Mouse (Mus musculus): ENCODE data around the gene Gm43191. TPM values are rescaled to one million over a fixed set of nuclear protein-coding genes. Genes with fewer than 3 reads are reported as not detected.

Gm43191 gene
- polyA plus RNA-seq, 1 experiment from 2014 or later = not detected

- H3K9ac ChIP-seq (ENCODE audit: low read length) = no peak overlapping the region
- H3K4me3 ChIP-seq (ENCODE audit: low read length) = no peak overlapping the region
- H3K4me2 ChIP-seq (ENCODE audit: low read depth, low read length) = no peak overlapping the region
- no peaks in the 10 kb centered on the region for H3K9me3 ChIP-seq (replicated peaks; ENCODE audit: control insufficient read depth, low read length)
- WGBS = 81% methylated on average over 1 of the region's 1 CpGs
- ATAC-seq (replicated peaks; ENCODE audit: extremely low read depth, insufficient read depth, low FRiP score) = no peak
- no peak overlapping the region for H3K27ac ChIP-seq (ENCODE audit: low read length)
- no peaks in the 10 kb centered on the region for H3K4me1 ChIP-seq (ENCODE audit: control insufficient read depth, insufficient read depth, low read length)
- peaks cover 39% of the 10 kb centered on the region for H3K36me3 ChIP-seq (ENCODE audit: control insufficient read depth, insufficient read depth)
- H3K27me3 ChIP-seq (ENCODE audit: control insufficient read depth, insufficient read depth, low read length) = no peaks in the 10 kb centered on the region
Measured at GRCm38 (mm10) chr3:116640024-116640423, 41.0 kb downstream of the Gm43191 start.

- Histone ChIP-seq H3K9ac (ENCODE audit: low read length) (no peak overlapping the region), H3K4me3 (ENCODE audit: low read length) (no peak overlapping the region), H3K4me1 (ENCODE audit: control insufficient read depth, insufficient read depth, low read length) (no peaks in the 10 kb centered on the region), H3K9me3 (replicated peaks; ENCODE audit: control insufficient read depth, low read length) (no peaks in the 10 kb centered on the region), H3K27ac (ENCODE audit: low read length) (no peak overlapping the region), H3K27me3 (ENCODE audit: control insufficient read depth, insufficient read depth, low read length) (no peaks in the 10 kb centered on the region), H3K4me2 (ENCODE audit: low read depth, low read length) (no peak overlapping the region), H3K36me3 (ENCODE audit: control insufficient read depth, insufficient read depth) (peaks cover 47% of the 10 kb centered on the region)
- no peak for ATAC-seq (replicated peaks; ENCODE audit: extremely low read depth, insufficient read depth, low FRiP score)
- 93% methylated on average over 7 of the region's 7 CpGs for WGBS
Measured at GRCm38 (mm10) chr3:116638572-116638971, 42.5 kb downstream of the Gm43191 start.

GRCm38 (mm10) chr3:116637693-116638476, 43.2 kb downstream of the Gm43191 start:
- H3K4me1 ChIP-seq (ENCODE audit: control insufficient read depth, insufficient read depth, low read length) = no peaks in the 10 kb centered on the region
- WGBS = 88% methylated on average over 9 of the region's 9 CpGs
- peaks cover 52% of the 10 kb centered on the region for H3K36me3 ChIP-seq (ENCODE audit: control insufficient read depth, insufficient read depth)
- H3K27ac ChIP-seq (ENCODE audit: low read length) = no peak overlapping the region
- H3K4me2 ChIP-seq (ENCODE audit: low read depth, low read length) = no peak overlapping the region
- H3K27me3 ChIP-seq (ENCODE audit: control insufficient read depth, insufficient read depth, low read length) = no peaks in the 10 kb centered on the region
- no peak overlapping the region for H3K4me3 ChIP-seq (ENCODE audit: low read length)
- no peaks in the 10 kb centered on the region for H3K9me3 ChIP-seq (replicated peaks; ENCODE audit: control insufficient read depth, low read length)
- no peak overlapping the region for H3K9ac ChIP-seq (ENCODE audit: low read length)
- ATAC-seq (replicated peaks; ENCODE audit: extremely low read depth, insufficient read depth, low FRiP score) = no peak

GRCm38 (mm10) chr3:116635799-116636198, 45.3 kb downstream of the Gm43191 start:
- WGBS = 62% methylated on average over 5 of the region's 5 CpGs
- no peak overlapping the region for H3K4me3 ChIP-seq (ENCODE audit: low read length)

GRCm38 (mm10) chr3:116634853-116635252, 46.2 kb downstream of the Gm43191 start:
- Histone ChIP-seq H3K27me3 (ENCODE audit: control insufficient read depth, insufficient read depth, low read length) (no peaks in the 10 kb centered on the region), H3K4me3 (ENCODE audit: low read length) (no peak overlapping the region), H3K27ac (ENCODE audit: low read length) (no peak overlapping the region), H3K4me1 (ENCODE audit: control insufficient read depth, insufficient read depth, low read length) (0 out of 2 replicates have a peak, but pooled peaks cover 2% of the 10 kb centered on the region), H3K4me2 (ENCODE audit: low read depth, low read length) (no peak overlapping the region), H3K9ac (ENCODE audit: low read length) (no peak overlapping the region), H3K36me3 (ENCODE audit: control insufficient read depth, insufficient read depth) (peaks cover 43% of the 10 kb centered on the region), H3K9me3 (replicated peaks; ENCODE audit: control insufficient read depth, low read length) (no peaks in the 10 kb centered on the region)
- WGBS = 83% methylated on average over 8 of the region's 8 CpGs
- no peak for ATAC-seq (replicated peaks; ENCODE audit: extremely low read depth, insufficient read depth, low FRiP score)

More at GRCm38 (mm10) chr3:116635799-116636198, 45.3 kb downstream of the Gm43191 start:
- H3K4me1 ChIP-seq (ENCODE audit: control insufficient read depth, insufficient read depth, low read length) = no peaks in the 10 kb centered on the region
- no peak for ATAC-seq (replicated peaks; ENCODE audit: extremely low read depth, insufficient read depth, low FRiP score)
- H3K27ac ChIP-seq (ENCODE audit: low read length) = no peak overlapping the region
- H3K36me3 ChIP-seq (ENCODE audit: control insufficient read depth, insufficient read depth) = peaks cover 50% of the 10 kb centered on the region
- no peaks in the 10 kb centered on the region for H3K27me3 ChIP-seq (ENCODE audit: control insufficient read depth, insufficient read depth, low read length)
- no peaks in the 10 kb centered on the region for H3K9me3 ChIP-seq (replicated peaks; ENCODE audit: control insufficient read depth, low read length)
- no peak overlapping the region for H3K4me2 ChIP-seq (ENCODE audit: low read depth, low read length)
- H3K9ac ChIP-seq (ENCODE audit: low read length) = no peak overlapping the region

GRCm38 (mm10) chr3:116634091-116634490, 47.0 kb downstream of the Gm43191 start:
- peaks cover 45% of the 10 kb centered on the region for H3K36me3 ChIP-seq (ENCODE audit: control insufficient read depth, insufficient read depth)
- ATAC-seq (replicated peaks; ENCODE audit: extremely low read depth, insufficient read depth, low FRiP score) = no peak

GRCm38 (mm10) chr3:116632971-116633370, 48.1 kb downstream of the Gm43191 start:
- H3K4me3 ChIP-seq (ENCODE audit: low read length) = no peak overlapping the region
- WGBS = 91% methylated on average over 3 of the region's 3 CpGs
- no peak for ATAC-seq (replicated peaks; ENCODE audit: extremely low read depth, insufficient read depth, low FRiP score)
- H3K4me2 ChIP-seq (ENCODE audit: low read depth, low read length) = no peak overlapping the region
- no peaks in the 10 kb centered on the region for H3K27me3 ChIP-seq (ENCODE audit: control insufficient read depth, insufficient read depth, low read length)
- H3K36me3 ChIP-seq (ENCODE audit: control insufficient read depth, insufficient read depth) = peaks cover 43% of the 10 kb centered on the region
- H3K9ac ChIP-seq (ENCODE audit: low read length) = no peak overlapping the region
- H3K9me3 ChIP-seq (replicated peaks; ENCODE audit: control insufficient read depth, low read length) = no peaks in the 10 kb centered on the region
- no peak overlapping the region for H3K27ac ChIP-seq (ENCODE audit: low read length)
- H3K4me1 ChIP-seq (ENCODE audit: control insufficient read depth, insufficient read depth, low read length) = 0 out of 2 replicates have a peak, but pooled peaks cover 2% of the 10 kb centered on the region

More at GRCm38 (mm10) chr3:116634091-116634490, 47.0 kb downstream of the Gm43191 start:
- no peak overlapping the region for H3K27ac ChIP-seq (ENCODE audit: low read length)
- WGBS = 95% methylated on average over 3 of the region's 3 CpGs
- no peaks in the 10 kb centered on the region for H3K9me3 ChIP-seq (replicated peaks; ENCODE audit: control insufficient read depth, low read length)
- H3K9ac ChIP-seq (ENCODE audit: low read length) = no peak overlapping the region
- H3K4me3 ChIP-seq (ENCODE audit: low read length) = no peak overlapping the region
- H3K4me1 ChIP-seq (ENCODE audit: control insufficient read depth, insufficient read depth, low read length) = 0 out of 2 replicates have a peak, but pooled peaks cover 2% of the 10 kb centered on the region
- no peak overlapping the region for H3K4me2 ChIP-seq (ENCODE audit: low read depth, low read length)
- H3K27me3 ChIP-seq (ENCODE audit: control insufficient read depth, insufficient read depth, low read length) = no peaks in the 10 kb centered on the region

- H3K36me3 ChIP-seq (ENCODE audit: control insufficient read depth, insufficient read depth) = peaks cover 37% of the 10 kb centered on the region
- 71% methylated on average over 1 of the region's 1 CpGs for WGBS
Measured at GRCm38 (mm10) chr3:116631459-116631858, 49.6 kb downstream of the Gm43191 start.

GRCm38 (mm10) chr3:116622641-116623040, 58.4 kb downstream of the Gm43191 start:
- no peaks in the 10 kb centered on the region for H3K4me1 ChIP-seq (ENCODE audit: control insufficient read depth, insufficient read depth, low read length)
- H3K4me2 ChIP-seq (ENCODE audit: low read depth, low read length) = no peak overlapping the region
- H3K9ac ChIP-seq (ENCODE audit: low read length) = no peak overlapping the region
- H3K36me3 ChIP-seq (ENCODE audit: control insufficient read depth, insufficient read depth) = peaks cover 23% of the 10 kb centered on the region
- no peak overlapping the region for H3K4me3 ChIP-seq (ENCODE audit: low read length)
- no peaks in the 10 kb centered on the region for H3K27me3 ChIP-seq (ENCODE audit: control insufficient read depth, insufficient read depth, low read length)
- 94% methylated on average over 7 of the region's 7 CpGs for WGBS
- no peaks in the 10 kb centered on the region for H3K9me3 ChIP-seq (replicated peaks; ENCODE audit: control insufficient read depth, low read length)
- ATAC-seq (replicated peaks; ENCODE audit: extremely low read depth, insufficient read depth, low FRiP score) = no peak
- no peak overlapping the region for H3K27ac ChIP-seq (ENCODE audit: low read length)

More at GRCm38 (mm10) chr3:116631459-116631858, 49.6 kb downstream of the Gm43191 start:
- ATAC-seq (replicated peaks; ENCODE audit: extremely low read depth, insufficient read depth, low FRiP score) = no peak
- H3K4me1 ChIP-seq (ENCODE audit: control insufficient read depth, insufficient read depth, low read length) = 0 out of 2 replicates have a peak, but pooled peaks cover 2% of the 10 kb centered on the region
- no peak overlapping the region for H3K4me2 ChIP-seq (ENCODE audit: low read depth, low read length)
- no peak overlapping the region for H3K4me3 ChIP-seq (ENCODE audit: low read length)
- H3K9ac ChIP-seq (ENCODE audit: low read length) = no peak overlapping the region
- H3K27me3 ChIP-seq (ENCODE audit: control insufficient read depth, insufficient read depth, low read length) = no peaks in the 10 kb centered on the region
- H3K27ac ChIP-seq (ENCODE audit: low read length) = no peak overlapping the region
- no peaks in the 10 kb centered on the region for H3K9me3 ChIP-seq (replicated peaks; ENCODE audit: control insufficient read depth, low read length)
